Mouse (Mus musculus) megakaryocyte progenitor cell, adult 5-6 weeks (primary cell): Measurements from ENCODE around the gene Stard3. TPM values are rescaled to one million over a fixed set of nuclear protein-coding genes. Genes with fewer than 3 reads are reported as not detected.

Experiments used
- total RNA-seq, 2 experiments: library from RNA; stranded (forward) in 1 of 2; stranded (reverse) in 1 of 2; fragments of 157-497, 149-512 nt in 1 of 2; fragments of 200-1000 nt in 1 of 2; gene quantifications; 2 replicates each; pipeline versions ENCODE4 v1.2.3 to v1.2.4; 2015 to 2017

Stard3 gene
- total RNA-seq, 2 experiments from 2014 or later: 12.0 to 17.8 TPM

Other genes starting within 250 kb of the Stard3 start
- gene Fbxl20, start 208.0 kb upstream of the Stard3 start, total RNA-seq (2015): 6.2 and 7.4 TPM in 2 replicates
- 6.7 and 9.6 TPM in 2 replicates for gene Fbxl20, start 208.0 kb upstream of the Stard3 start, total RNA-seq (2017)
- gene Med1, start 165.1 kb upstream of the Stard3 start, total RNA-seq (2015): 86.9 and 89.2 TPM in 2 replicates
- gene Med1, start 165.1 kb upstream of the Stard3 start, total RNA-seq (2017): 39.1 and 47.9 TPM in 2 replicates
- gene Cdk12, start 155.3 kb upstream of the Stard3 start, total RNA-seq (2015): 49.4 and 51.0 TPM in 2 replicates
- gene Cdk12, start 155.3 kb upstream of the Stard3 start, total RNA-seq (2017): 49.6 and 58.0 TPM in 2 replicates
- gene Neurod2, start 28.7 kb upstream of the Stard3 start, total RNA-seq (2015): not detected in 2 replicates
- not detected in 2 replicates for gene Neurod2, start 28.7 kb upstream of the Stard3 start, total RNA-seq (2017)
- not detected in 2 replicates for gene Ppp1r1b, start 10.0 kb upstream of the Stard3 start, total RNA-seq (2015)
- not detected in 2 replicates for gene Ppp1r1b, start 10.0 kb upstream of the Stard3 start, total RNA-seq (2017)
- gene Tcap, start 25.4 kb downstream of the Stard3 start, total RNA-seq (2015): not detected in 2 replicates
- gene Tcap, start 25.4 kb downstream of the Stard3 start, total RNA-seq (2017): not detected in 2 replicates
- gene Pnmt, start 28.1 kb downstream of the Stard3 start, total RNA-seq (2015): not detected in 2 replicates
- not detected in 2 replicates for gene Pnmt, start 28.1 kb downstream of the Stard3 start, total RNA-seq (2017)
- 3.2 and 3.5 TPM in 2 replicates for gene Pgap3, start 42.1 kb downstream of the Stard3 start, total RNA-seq (2015)
- gene Pgap3, start 42.1 kb downstream of the Stard3 start, total RNA-seq (2017): 1.2 and 2.3 TPM in 2 replicates
- not detected in 2 replicates for gene Erbb2, start 54.1 kb downstream of the Stard3 start, total RNA-seq (2015)
- gene Erbb2, start 54.1 kb downstream of the Stard3 start, total RNA-seq (2017): not detected in 2 replicates
- 42.0 and 43.2 TPM in 2 replicates for gene Mien1, start 80.6 kb downstream of the Stard3 start, total RNA-seq (2015)
- 24.8 and 31.5 TPM in 2 replicates for gene Mien1, start 80.6 kb downstream of the Stard3 start, total RNA-seq (2017)
- not detected in 2 replicates for gene Grb7, start 88.0 kb downstream of the Stard3 start, total RNA-seq (2015)
- gene Grb7, start 88.0 kb downstream of the Stard3 start, total RNA-seq (2017): not detected in 2 replicates
- 1.2 TPM in 2 replicates for gene Ikzf3, start 187.7 kb downstream of the Stard3 start, total RNA-seq (2015)
- gene Ikzf3, start 187.7 kb downstream of the Stard3 start, total RNA-seq (2017): 0.17 and 0.44 TPM in 2 replicates
- gene Zpbp2, start 192.7 kb downstream of the Stard3 start, total RNA-seq (2015): 0.17 TPM in 1 of 2 replicates, not detected in the other
- gene Zpbp2, start 192.7 kb downstream of the Stard3 start, total RNA-seq (2017): 0.10 TPM in 1 of 2 replicates, not detected in the other
- 5.5 and 7.7 TPM in 2 replicates for gene Ormdl3, start 229.0 kb downstream of the Stard3 start, total RNA-seq (2015)
- gene Ormdl3, start 229.0 kb downstream of the Stard3 start, total RNA-seq (2017): 7.2 and 10.6 TPM in 2 replicates
- not detected in 2 replicates for gene Lrrc3c, start 239.9 kb downstream of the Stard3 start, total RNA-seq (2015)
- not detected in 2 replicates for gene Lrrc3c, start 239.9 kb downstream of the Stard3 start, total RNA-seq (2017)